Mouse (Mus musculus): ENCODE results near the gene Tmem14c.

Gene Tmem14c

GRCm38 (mm10) chr13:41008271-41008670 lies 7.8 kb upstream of the Tmem14c start:
- no peak for DNase-seq (ENCODE audit: low read depth, low spot score)

GRCm38 (mm10) chr13:41008946-41009345 lies 7.1 kb upstream of the Tmem14c start:
- DNase-seq (ENCODE audit: low read depth, low spot score), result no peak

GRCm38 (mm10) chr13:41016797-41017405 lies 809 bp downstream of the Tmem14c start:
- no peak for DNase-seq (ENCODE audit: low read depth, low spot score)

GRCm38 (mm10) chr13:41017832-41018231 lies 1.7 kb downstream of the Tmem14c start:
- no peak for DNase-seq (ENCODE audit: low read depth, low spot score)

GRCm38 (mm10) chr13:41018236-41018635 lies 2.1 kb downstream of the Tmem14c start:
- DNase-seq (ENCODE audit: low read depth, low spot score), result no peak

- DNase-seq (ENCODE audit: low read depth, low spot score), result no peak
These were observed 2.9 kb downstream of the Tmem14c start for GRCm38 (mm10) chr13:41018756-41019591.

- DNase-seq (ENCODE audit: low read depth, low spot score), result no peak
These were observed 4.4 kb downstream of the Tmem14c start for GRCm38 (mm10) chr13:41020494-41020893.

GRCm38 (mm10) chr13:41021607-41022006 lies 5.5 kb downstream of the Tmem14c start:
- DNase-seq (ENCODE audit: low read depth, low spot score), result no peak

- no peak for DNase-seq (ENCODE audit: low read depth, low spot score)
These were observed 6.0 kb downstream of the Tmem14c start for GRCm38 (mm10) chr13:41022099-41022498.

GRCm38 (mm10) chr13:41030098-41030497 lies 14.0 kb downstream of the Tmem14c start:
- no peak for DNase-seq (ENCODE audit: low read depth, low spot score)

GRCm38 (mm10) chr13:41042511-41042910 lies 26.4 kb downstream of the Tmem14c start:
- no peak for DNase-seq (ENCODE audit: low read depth, low spot score)

GRCm38 (mm10) chr13:41045901-41046300 lies 29.8 kb downstream of the Tmem14c start:
- no peak for DNase-seq (ENCODE audit: low read depth, low spot score)

GRCm38 (mm10) chr13:41047280-41047679 lies 31.2 kb downstream of the Tmem14c start:
- no peak for DNase-seq (ENCODE audit: low read depth, low spot score)

- DNase-seq (ENCODE audit: low read depth, low spot score), result no peak
These were observed 35.9 kb downstream of the Tmem14c start for GRCm38 (mm10) chr13:41051965-41052364.

GRCm38 (mm10) chr13:41067618-41068017 lies 51.5 kb downstream of the Tmem14c start:
- no peak for DNase-seq (ENCODE audit: low read depth, low spot score)

- no peak for DNase-seq (ENCODE audit: low read depth, low spot score)
These were observed 55.5 kb downstream of the Tmem14c start for GRCm38 (mm10) chr13:41071617-41072016.

All from mesoderm, embryonic 11.5 days (tissue).